8 mouse cellular contexts compared by ENCODE assay signal in the genomic region with DNA sequence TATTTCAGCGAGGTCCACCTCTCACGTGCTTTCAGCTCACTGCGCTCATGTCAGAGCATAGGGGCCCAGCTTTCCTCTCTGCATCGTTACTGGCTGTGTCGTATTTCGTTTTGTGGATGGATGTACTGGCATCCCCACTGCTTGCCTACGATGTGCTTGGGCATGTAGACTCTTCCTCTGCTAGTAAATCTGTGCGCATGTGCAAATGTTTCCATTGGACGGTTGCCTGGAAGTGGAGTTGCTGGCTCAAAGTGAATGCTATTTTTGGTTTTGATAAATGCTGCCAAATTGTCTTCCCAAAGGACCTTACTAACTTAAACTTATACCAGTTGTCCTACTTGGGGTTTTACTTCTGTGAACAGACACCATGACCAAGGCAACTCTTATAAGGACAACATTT.
DNase-seq lines count a peak whose midpoint lies in the region; ATAC-seq lines count a peak whose summit lies in the region.

No protein-coding gene starts in this region.

- peak; percentile 99 for DNase-seq in adipocyte (ENCODE audit: low spot score)
- DNase-seq in adrenal gland, postnatal 36 days, result peak; percentile 70 to 72
- DNase-seq in gastrocnemius, postnatal 25 days, result peak; percentile 78
- peak; percentile 77 to 82 for DNase-seq in kidney, postnatal 4 days
- peak; percentile 79 to 80 for DNase-seq in lung, postnatal 4 days
- no peak for DNase-seq in spleen, adult 12 weeks (ENCODE audit: low spot score)
- DNase-seq in spleen, postnatal 10 days (ENCODE audit: low spot score in 2 of 2), result no peak
- DNase-seq in forebrain, embryonic 11.5 days (ENCODE audit: low spot score), result no peak

- no peaks in the 10 kb centered on the region for H3K36me3 ChIP-seq in forebrain, embryonic 11.5 days (ENCODE audit: control insufficient read depth, insufficient read depth, low read length)

- H3K9ac ChIP-seq in forebrain, embryonic 11.5 days (ENCODE audit: low read length), result no peak overlapping the region

- no peak overlapping the region for H3K4me2 ChIP-seq in forebrain, embryonic 11.5 days (ENCODE audit: low read depth, low read length, severe bottlenecking)

- H3K4me3 ChIP-seq in forebrain, embryonic 11.5 days (ENCODE audit: low read depth, low read length), result no peak overlapping the region

- no peaks in the 10 kb centered on the region for H3K27me3 ChIP-seq in forebrain, embryonic 11.5 days (ENCODE audit: control insufficient read depth, insufficient read depth, low read length)

- WGBS in forebrain, embryonic 11.5 days, result 92% methylated on average over 9 of the region's 9 CpGs

- H3K4me1 ChIP-seq in forebrain, embryonic 11.5 days (replicated peaks; ENCODE audit: control insufficient read depth, insufficient read depth, low read length), result no peaks in the 10 kb centered on the region

- H3K27ac ChIP-seq in forebrain, embryonic 11.5 days (ENCODE audit: low read depth, low read length), result no peak overlapping the region

- no peak for ATAC-seq in forebrain, embryonic 11.5 days (replicated peaks; ENCODE audit: low FRiP score)

- no peaks in the 10 kb centered on the region for H3K9me3 ChIP-seq in forebrain, embryonic 11.5 days (ENCODE audit: control insufficient read depth, low read length)

Comparison
In these comparisons a context has a peak if more than half of its experiments do, and no peak if none do; other contexts are left out.
1. DNase-seq: peak in adipocyte (single experiment), adrenal gland, postnatal 36 days (2 of 2), gastrocnemius, postnatal 25 days (single experiment), kidney, postnatal 4 days (2 of 2) and lung, postnatal 4 days (2 of 2); none in spleen, adult 12 weeks (single experiment), spleen, postnatal 10 days (0 of 2) and forebrain, embryonic 11.5 days (single experiment).